24 mouse cellular contexts compared by ENCODE assay signal in the genomic region with DNA sequence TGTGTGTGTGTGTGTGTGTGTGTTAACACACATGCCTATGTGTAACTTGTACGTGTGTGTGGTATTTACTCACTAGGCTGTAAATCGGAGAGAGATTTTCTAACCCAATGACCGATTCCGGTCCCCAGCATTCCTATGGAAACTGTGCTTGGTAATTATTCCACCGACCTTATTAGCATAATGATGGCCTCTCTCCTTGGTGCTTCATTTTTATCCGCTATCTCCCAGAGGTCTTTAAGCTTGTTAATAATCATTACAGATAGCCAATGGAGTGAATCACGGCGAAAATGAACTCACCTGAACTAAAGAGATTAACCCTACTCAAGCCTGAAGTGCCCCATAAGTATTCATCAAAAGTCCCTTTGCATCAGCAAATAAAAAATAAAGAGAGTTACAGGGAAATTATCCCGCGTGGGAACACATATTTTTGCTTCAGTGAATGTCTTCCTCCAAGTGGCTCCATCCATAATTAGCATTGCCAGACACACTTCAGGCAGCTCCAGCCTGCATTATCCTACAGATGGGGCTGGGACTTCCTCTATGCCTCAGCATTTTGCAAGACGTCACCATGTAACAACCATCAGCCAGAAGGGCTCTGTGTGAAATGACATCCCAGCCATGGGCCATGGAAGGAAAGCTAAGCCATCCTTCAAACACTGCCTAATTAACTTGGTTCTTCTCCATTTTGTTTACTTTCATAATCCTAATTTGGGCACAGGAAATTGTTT.
A peak's percentile ranks its signal among the peaks of the same experiment; 100 is the strongest.
DNase-seq lines count a peak whose midpoint lies in the region; ATAC-seq and TF ChIP-seq lines count a peak whose summit lies in the region.
"Had no signal": no experiment of that assay in that cellular context is flagged by ENCODE, and none has a peak within 500 bp of the region (broad histone marks: within the 10 kb centered on the region; RNA-seq: fewer than 3 reads in every experiment).

No protein-coding gene starts in this region.

- H3K27ac ChIP-seq in forebrain, postnatal 0 days (ENCODE audit: low read depth, low read length) = no peak overlapping the region
- no peak overlapping the region for H3K27ac ChIP-seq in forebrain, embryonic 15.5 days (replicated peaks)
- H3K27ac ChIP-seq in neural tube, embryonic 13.5 days (replicated peaks) = no peak overlapping the region
- H3K27ac ChIP-seq: embryonic facial prominence, embryonic 15.5 days; heart, embryonic 15.5 days; layer of hippocampus, adult 2 months; limb, embryonic 12.5 days; macrophage had no signal

- no peaks in the 10 kb centered on the region for H3K36me3 ChIP-seq in forebrain, postnatal 0 days (ENCODE audit: insufficient read depth)
- no peaks in the 10 kb centered on the region for H3K36me3 ChIP-seq in forebrain, embryonic 15.5 days
- no peaks in the 10 kb centered on the region for H3K36me3 ChIP-seq in megakaryocyte, embryonic 14.5 days (replicated peaks; ENCODE audit: low read length)
- no peaks in the 10 kb centered on the region for H3K36me3 ChIP-seq in neural tube, embryonic 13.5 days
- H3K36me3 ChIP-seq: embryonic facial prominence, embryonic 15.5 days; heart, embryonic 15.5 days; limb, embryonic 12.5 days had no signal

- H3K9ac ChIP-seq in forebrain, postnatal 0 days = no peak overlapping the region
- no peak overlapping the region for H3K9ac ChIP-seq in forebrain, embryonic 15.5 days (replicated peaks)
- no peak overlapping the region for H3K9ac ChIP-seq in neural tube, embryonic 13.5 days
- H3K9ac ChIP-seq: embryonic facial prominence, embryonic 15.5 days; heart, embryonic 15.5 days; limb, embryonic 12.5 days; liver, postnatal 0 days had no signal

- 60% methylated on average over 11 of the region's 11 CpGs for WGBS in forebrain, postnatal 0 days
- 56% methylated on average over 11 of the region's 11 CpGs for WGBS in forebrain, embryonic 15.5 days
- WGBS in neural tube, embryonic 13.5 days = 49% methylated on average over 11 of the region's 11 CpGs

- no peaks in the 10 kb centered on the region for H3K27me3 ChIP-seq in forebrain, postnatal 0 days (ENCODE audit: insufficient read depth, low read length)
- H3K27me3 ChIP-seq in forebrain, embryonic 15.5 days = no peaks in the 10 kb centered on the region
- no peaks in the 10 kb centered on the region for H3K27me3 ChIP-seq in megakaryocyte, embryonic 14.5 days (replicated peaks)
- H3K27me3 ChIP-seq in neural tube, embryonic 13.5 days = peaks cover 13% of the 10 kb centered on the region; the same call in 1 of the 2 replicates
- H3K27me3 ChIP-seq: embryonic facial prominence, embryonic 15.5 days; limb, embryonic 12.5 days had no signal

- no peak for TF ChIP-seq CTCF in forebrain, postnatal 0 days (IDR thresholded peaks at IDR 0.05; ENCODE audit: low read depth)

- no peak for DNase-seq in forebrain, postnatal 0 days
- DNase-seq in brain, adult 2 months (ENCODE audit: low read depth, low spot score) = peak; percentile 45
- no peak for DNase-seq in kidney, adult 8-10 months
- DNase-seq: adrenal gland, postnatal 10 days; cerebellum, adult 9-10 months; gastrocnemius, postnatal 25 days; heart, postnatal 36 days; kidney, postnatal 14 days; liver, postnatal 0 days; thymus, adult 18-20 months; thymus, postnatal 36 days had no signal

- H3K9me3 ChIP-seq in forebrain, postnatal 0 days (ENCODE audit: low read length) = no peaks in the 10 kb centered on the region
- H3K9me3 ChIP-seq in forebrain, embryonic 15.5 days = no peaks in the 10 kb centered on the region
- H3K9me3 ChIP-seq in megakaryocyte, embryonic 14.5 days = peaks cover 43% of the 10 kb centered on the region
- no peaks in the 10 kb centered on the region for H3K9me3 ChIP-seq in neural tube, embryonic 13.5 days
- H3K9me3 ChIP-seq: embryonic facial prominence, embryonic 15.5 days; heart, embryonic 15.5 days; limb, embryonic 12.5 days had no signal

- no peaks in the 10 kb centered on the region for H3K4me1 ChIP-seq in forebrain, postnatal 0 days (ENCODE audit: insufficient read depth)
- no peaks in the 10 kb centered on the region for H3K4me1 ChIP-seq in forebrain, embryonic 15.5 days
- H3K4me1 ChIP-seq in megakaryocyte, embryonic 14.5 days = no peaks in the 10 kb centered on the region
- peaks cover 14% of the 10 kb centered on the region; the same call in 1 of the 2 replicates for H3K4me1 ChIP-seq in neural tube, embryonic 13.5 days (replicated peaks)
- H3K4me1 ChIP-seq: embryonic facial prominence, embryonic 15.5 days; heart, embryonic 15.5 days; limb, embryonic 12.5 days had no signal

- no peak overlapping the region for H3K4me3 ChIP-seq in forebrain, postnatal 0 days (ENCODE audit: low read depth, low read length)
- no peak overlapping the region for H3K4me3 ChIP-seq in forebrain, embryonic 15.5 days
- H3K4me3 ChIP-seq in megakaryocyte, embryonic 14.5 days (replicated peaks) = peak overlapping the region; percentile 35
- H3K4me3 ChIP-seq in neural tube, embryonic 13.5 days = no peak overlapping the region
- H3K4me3 ChIP-seq: embryonic facial prominence, embryonic 15.5 days; heart, embryonic 15.5 days; layer of hippocampus, adult 2 months; limb, embryonic 12.5 days had no signal

- no peak overlapping the region for H3K4me2 ChIP-seq in forebrain, postnatal 0 days (ENCODE audit: low read depth)
- H3K4me2 ChIP-seq in forebrain, embryonic 15.5 days (replicated peaks) = no peak overlapping the region
- H3K4me2 ChIP-seq in neural tube, embryonic 13.5 days = no peak overlapping the region
- H3K4me2 ChIP-seq: embryonic facial prominence, embryonic 15.5 days; heart, embryonic 15.5 days; limb, embryonic 12.5 days; liver, embryonic 11.5 days had no signal

- ATAC-seq in forebrain, postnatal 0 days = peak; percentile 82
- ATAC-seq in forebrain, embryonic 15.5 days (replicated peaks) = no peak
- ATAC-seq in megakaryocyte, adult 5-6 weeks (ENCODE audit: poor library complexity, severe bottlenecking) = no peak
- ATAC-seq in neural tube, embryonic 13.5 days (ENCODE audit: low read depth) = peak; percentile 86
- ATAC-seq: activated CD4-positive, CD25-positive, alpha-beta regulatory T cell, adult 4 months; forebrain, embryonic 14.5 days; liver, postnatal 0 days; lung, postnatal 0 days had no signal

Comparison
In these comparisons a context has a peak if more than half of its experiments do, and no peak if none do; other contexts are left out.
1. ATAC-seq: peak in forebrain, postnatal 0 days (single experiment) and neural tube, embryonic 13.5 days (single experiment); none in forebrain, embryonic 15.5 days (single experiment) and megakaryocyte, adult 5-6 weeks (single experiment).